Mouse (Mus musculus): ENCODE measurements around the gene Mta3. TPM values are rescaled to one million over a fixed set of nuclear protein-coding genes. Genes with fewer than 3 reads are reported as not detected.

Gene Mta3
- 162 and 164 TPM in 2 replicates for polyA plus RNA-seq (2011; ENCODE audit: insufficient read depth, insufficient read length, low read depth, missing spikeins)

DNA sequence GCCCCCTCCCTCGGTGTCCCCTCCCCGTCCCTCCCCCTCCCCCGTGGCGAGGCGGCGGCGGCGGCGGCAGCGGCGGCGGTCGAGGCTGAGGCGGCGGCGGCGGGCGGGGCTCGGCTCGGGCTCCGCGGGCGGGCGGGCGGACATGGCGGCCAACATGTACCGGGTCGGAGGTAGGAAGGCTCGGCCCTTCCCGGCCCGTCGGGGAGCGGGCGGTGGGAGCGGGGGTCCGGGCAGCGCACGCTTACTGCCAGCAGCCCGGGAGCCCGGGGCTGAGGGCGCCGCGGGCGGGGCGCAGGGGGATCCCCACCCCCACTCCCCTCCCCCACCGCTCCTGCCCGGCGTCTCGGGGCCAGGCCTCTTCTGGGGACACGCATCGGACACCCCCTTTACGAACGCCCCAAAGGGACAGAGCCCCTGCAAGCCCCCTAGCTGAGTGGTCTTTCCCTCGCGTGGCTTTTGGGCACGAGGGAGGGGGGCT lies at the start of gene Mta3:
Mta3 (plus strand) TSS at position 48 of the 478 bp plus-strand sequence.
- Histone ChIP-seq H3K36me3 (ENCODE audit: control insufficient read depth, insufficient read depth, low read length, poor library complexity, severe bottlenecking) (0 out of 2 replicates have a peak, but pooled peaks cover 5% of the 10 kb centered on the region), H3K9ac (ENCODE audit: low read depth, poor library complexity, severe bottlenecking) (peak within 1 kb of the TSS; percentile 96), H3K27me3 (ENCODE audit: control insufficient read depth, insufficient read depth, low read length, poor library complexity, severe bottlenecking) (no peaks in the 10 kb centered on the region), H3K9me3 (replicated peaks; ENCODE audit: control insufficient read depth, insufficient read depth, low read length, poor library complexity, severe bottlenecking) (no peaks in the 10 kb centered on the region), H3K4me3 (ENCODE audit: low read depth, low read length) (peak within 1 kb of the TSS; percentile 84), H3K27ac (ENCODE audit: insufficient read depth, low read length) (peak within 1 kb of the TSS; percentile 78), H3K4me1 (ENCODE audit: control insufficient read depth, insufficient read depth, low read length) (peaks cover 2% of the 10 kb centered on the region)
- no peak for TF ChIP-seq POLR2A (IDR thresholded peaks at IDR 0.05; ENCODE audit: insufficient read depth, low read length)
- TF ChIP-seq CTCF (IDR thresholded peaks at IDR 0.05; ENCODE audit: low read depth, low read length), result no peak
- TF ChIP-seq EP300 (IDR thresholded peaks at IDR 0.05; ENCODE audit: insufficient read depth, low read depth, low read length), result no peak

DNA sequence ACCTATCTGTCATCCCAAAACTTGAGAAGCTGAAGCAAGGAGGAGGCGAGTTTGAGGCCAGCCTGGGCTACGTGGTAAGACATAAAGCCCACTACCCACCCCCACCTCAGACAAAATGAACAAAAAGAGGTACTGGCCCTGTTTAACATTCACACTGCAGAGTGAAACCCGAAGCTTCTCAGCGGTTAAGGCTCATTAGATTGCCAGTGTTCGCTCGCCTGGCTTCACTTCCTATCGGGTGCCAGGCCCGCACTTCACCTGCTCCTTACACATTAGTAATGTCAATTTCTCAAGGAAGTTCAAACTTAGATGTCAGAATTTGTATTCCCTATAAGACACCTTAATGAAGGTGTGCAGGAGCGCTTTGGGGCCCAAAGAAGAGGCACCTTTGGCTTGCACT lies 48.6 kb upstream of the Mta3 start:
- H3K36me3 ChIP-seq (ENCODE audit: control insufficient read depth, insufficient read depth, low read length, poor library complexity, severe bottlenecking), result no peaks in the 10 kb centered on the region
- H3K27ac ChIP-seq (ENCODE audit: insufficient read depth, low read length), result peak overlapping the region; percentile 5; the same call in 1 of the 2 replicates
- H3K4me1 ChIP-seq (ENCODE audit: control insufficient read depth, insufficient read depth, low read length), result peaks cover 2% of the 10 kb centered on the region
- TF ChIP-seq EP300 (IDR thresholded peaks at IDR 0.05; ENCODE audit: insufficient read depth, low read depth, low read length), result no peak
- no peak for TF ChIP-seq POLR2A (IDR thresholded peaks at IDR 0.05; ENCODE audit: insufficient read depth, low read length)
- TF ChIP-seq CTCF (IDR thresholded peaks at IDR 0.05; ENCODE audit: low read depth, low read length), result no peak
- H3K9ac ChIP-seq (ENCODE audit: low read depth, poor library complexity, severe bottlenecking), result no peak overlapping the region
- H3K4me3 ChIP-seq (ENCODE audit: low read depth, low read length), result no peak overlapping the region
- H3K27me3 ChIP-seq (ENCODE audit: control insufficient read depth, insufficient read depth, low read length, poor library complexity, severe bottlenecking), result no peaks in the 10 kb centered on the region
- H3K9me3 ChIP-seq (replicated peaks; ENCODE audit: control insufficient read depth, insufficient read depth, low read length, poor library complexity, severe bottlenecking), result 0 out of 2 replicates have a peak, but pooled peaks cover under 1% of the 10 kb centered on the region

DNA sequence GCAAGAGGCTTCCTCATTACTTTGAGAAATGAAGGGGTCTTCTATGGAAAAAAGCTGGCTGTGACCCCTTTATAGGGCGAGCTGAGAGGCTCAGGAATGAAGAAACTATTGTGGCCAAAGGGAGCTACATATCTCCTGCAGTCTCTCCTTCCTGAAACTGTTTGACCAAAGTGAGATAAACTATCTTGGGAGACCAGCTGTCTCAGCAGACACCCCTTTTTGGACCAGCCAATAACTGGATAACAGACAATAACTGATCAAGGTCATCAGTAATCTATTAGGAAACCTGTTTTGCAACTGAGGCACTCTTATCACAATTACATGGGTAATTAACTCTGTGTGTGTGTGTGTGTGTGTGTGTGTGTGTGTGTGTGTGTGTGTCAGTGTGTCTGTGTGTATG lies 47.0 kb upstream of the Mta3 start:
- H3K36me3 ChIP-seq (ENCODE audit: control insufficient read depth, insufficient read depth, low read length, poor library complexity, severe bottlenecking), result no peaks in the 10 kb centered on the region
- TF ChIP-seq POLR2A (IDR thresholded peaks at IDR 0.05; ENCODE audit: insufficient read depth, low read length), result no peak
- no peak for TF ChIP-seq EP300 (IDR thresholded peaks at IDR 0.05; ENCODE audit: insufficient read depth, low read depth, low read length)
- TF ChIP-seq CTCF (IDR thresholded peaks at IDR 0.05; ENCODE audit: low read depth, low read length), result no peak
- H3K27me3 ChIP-seq (ENCODE audit: control insufficient read depth, insufficient read depth, low read length, poor library complexity, severe bottlenecking), result no peaks in the 10 kb centered on the region
- no peak overlapping the region for H3K9ac ChIP-seq (ENCODE audit: low read depth, poor library complexity, severe bottlenecking)
- peaks cover 2% of the 10 kb centered on the region for H3K4me1 ChIP-seq (ENCODE audit: control insufficient read depth, insufficient read depth, low read length)
- peaks cover 13% of the 10 kb centered on the region for H3K9me3 ChIP-seq (replicated peaks; ENCODE audit: control insufficient read depth, insufficient read depth, low read length, poor library complexity, severe bottlenecking)
- H3K4me3 ChIP-seq (ENCODE audit: low read depth, low read length), result no peak overlapping the region
- no peak overlapping the region for H3K27ac ChIP-seq (ENCODE audit: insufficient read depth, low read length)

DNA sequence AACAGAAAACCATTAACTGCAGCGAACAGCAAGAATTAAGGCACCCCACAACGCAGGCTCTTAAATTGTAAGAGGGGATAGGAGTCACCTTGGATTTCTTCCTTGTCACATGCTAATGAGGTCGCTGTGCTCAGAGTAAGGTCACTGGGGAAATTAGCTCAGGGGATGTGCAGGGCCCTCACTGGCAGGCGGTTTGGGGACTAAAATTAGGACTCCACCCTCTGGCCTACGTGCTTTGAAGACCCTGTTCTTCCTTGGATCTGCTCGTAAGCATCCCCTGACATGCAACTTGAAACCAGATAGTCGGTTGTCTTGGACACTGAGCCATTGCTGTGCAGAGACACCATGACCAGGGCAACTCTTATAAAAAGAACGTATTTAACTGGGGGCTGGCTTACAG lies 41.2 kb upstream of the Mta3 start:
- Histone ChIP-seq H3K4me3 (ENCODE audit: low read depth, low read length) (no peak overlapping the region), H3K36me3 (ENCODE audit: control insufficient read depth, insufficient read depth, low read length, poor library complexity, severe bottlenecking) (no peaks in the 10 kb centered on the region), H3K27me3 (ENCODE audit: control insufficient read depth, insufficient read depth, low read length, poor library complexity, severe bottlenecking) (no peaks in the 10 kb centered on the region), H3K9ac (ENCODE audit: low read depth, poor library complexity, severe bottlenecking) (peak overlapping the region; percentile 52), H3K4me1 (ENCODE audit: control insufficient read depth, insufficient read depth, low read length) (peaks cover 5% of the 10 kb centered on the region), H3K9me3 (replicated peaks; ENCODE audit: control insufficient read depth, insufficient read depth, low read length, poor library complexity, severe bottlenecking) (peaks cover 13% of the 10 kb centered on the region), H3K27ac (ENCODE audit: insufficient read depth, low read length) (peak overlapping the region; percentile 98)
- TF ChIP-seq EP300 (IDR thresholded peaks at IDR 0.05; ENCODE audit: insufficient read depth, low read depth, low read length), result peak; percentile 99
- no peak for TF ChIP-seq POLR2A (IDR thresholded peaks at IDR 0.05; ENCODE audit: insufficient read depth, low read length)

DNA sequence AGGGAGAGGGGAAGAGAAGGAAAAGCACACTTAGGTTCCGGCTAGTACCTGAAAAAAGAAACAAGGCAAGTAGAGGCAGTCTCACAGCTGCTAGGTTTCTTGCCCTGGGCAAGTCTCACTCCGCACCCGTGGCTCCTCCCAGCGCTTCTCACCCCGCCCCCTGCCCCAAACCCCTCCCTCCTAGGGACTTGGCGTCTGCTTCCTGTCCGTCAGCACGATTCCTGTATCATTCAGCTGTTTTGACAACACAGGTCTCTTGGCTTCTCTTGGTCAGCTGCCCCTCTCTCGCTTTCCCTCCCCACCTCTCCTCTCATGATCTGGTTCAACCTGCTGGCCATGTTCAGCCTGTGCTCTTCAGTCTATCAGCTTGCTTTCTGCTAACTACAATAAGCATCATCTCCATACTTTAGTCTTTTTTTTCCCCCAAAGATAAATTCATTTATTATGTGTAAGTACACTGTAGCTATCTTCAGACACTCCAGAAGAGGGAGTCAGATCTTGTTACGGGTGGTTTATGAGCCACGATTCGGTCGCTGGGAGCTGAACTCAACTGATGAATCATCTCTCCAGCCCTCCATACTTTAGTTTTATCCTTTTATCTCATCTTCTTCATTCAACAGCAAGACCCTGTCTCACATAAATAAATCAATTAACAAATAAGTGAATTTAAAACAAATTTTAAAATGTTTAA lies 39.2 kb upstream of the Mta3 start:
- Histone ChIP-seq H3K9me3 (replicated peaks; ENCODE audit: control insufficient read depth, insufficient read depth, low read length, poor library complexity, severe bottlenecking) (peaks cover 13% of the 10 kb centered on the region), H3K27ac (ENCODE audit: insufficient read depth, low read length) (peak overlapping the region; percentile 98), H3K4me3 (ENCODE audit: low read depth, low read length) (peak overlapping the region; percentile 75), H3K36me3 (ENCODE audit: control insufficient read depth, insufficient read depth, low read length, poor library complexity, severe bottlenecking) (no peaks in the 10 kb centered on the region), H3K9ac (ENCODE audit: low read depth, poor library complexity, severe bottlenecking) (peak overlapping the region; percentile 52), H3K27me3 (ENCODE audit: control insufficient read depth, insufficient read depth, low read length, poor library complexity, severe bottlenecking) (no peaks in the 10 kb centered on the region), H3K4me1 (ENCODE audit: control insufficient read depth, insufficient read depth, low read length) (peaks cover 5% of the 10 kb centered on the region)
- TF ChIP-seq CTCF (IDR thresholded peaks at IDR 0.05; ENCODE audit: low read depth, low read length) (no peak), POLR2A (IDR thresholded peaks at IDR 0.05; ENCODE audit: insufficient read depth, low read length) (peak; percentile 81), EP300 (IDR thresholded peaks at IDR 0.05; ENCODE audit: insufficient read depth, low read depth, low read length) (peak; percentile 83)

Data from ES-Bruce4 (cell line).